Mouse (Mus musculus) lung, embryonic 15.5 days (tissue): ENCODE results near the gene S100pbp. TPM values are rescaled to one million over a fixed set of nuclear protein-coding genes. Genes with fewer than 3 reads are reported as not detected.

ENCODE experiments used
- ATAC-seq: fragments of 200-750 bp; cut with Nextera tagmentation; 2 replicates; pipeline ENCODE4 v1.8.0; 2017; ENCODE audit warnings: moderate number of reproducible peaks, borderline replicate concordance; ENCODE audit not compliant: low FRiP score, low TSS enrichment; ENCODE audit errors: extremely low read depth
- H3K27ac ChIP-seq: fragments of 300-500 bp; sonication (generic); 2 replicates; pipeline ENCODE4 v1.5.1; 2015; ENCODE audit warnings: moderate library complexity, mild to moderate bottlenecking, inconsistent platforms
- H3K27me3 ChIP-seq: fragments of 300-500 bp; sonication (generic); 2 replicates; pipeline ENCODE4 v1.6.1; 2015; ENCODE audit warnings: inconsistent platforms
- H3K36me3 ChIP-seq: fragments of 300-500 bp; sonication (generic); 2 replicates; pipeline ENCODE4 v1.6.1; 2015; ENCODE audit warnings: inconsistent platforms
- H3K4me1 ChIP-seq: fragments of 300-500 bp; sonication (generic); 2 replicates; pipeline ENCODE4 v1.6.1; 2015; ENCODE audit warnings: inconsistent platforms
- H3K4me2 ChIP-seq: fragments of 300-500 bp; sonication (generic); 2 replicates; pipeline ENCODE4 v1.6.1; 2015; ENCODE audit warnings: inconsistent platforms, mild to moderate bottlenecking, moderate library complexity
- H3K4me3 ChIP-seq: fragments of 300-500 bp; sonication (generic); 2 replicates; pipeline ENCODE4 v1.5.1; 2015; ENCODE audit warnings: mild to moderate bottlenecking, inconsistent platforms
- H3K9ac ChIP-seq: fragments of 300-500 bp; sonication (generic); 2 replicates; pipeline ENCODE4 v1.6.1; 2015; ENCODE audit warnings: inconsistent platforms
- H3K9me3 ChIP-seq: fragments of 300-500 bp; sonication (generic); 2 replicates; pipeline ENCODE4 v1.6.1; 2016; ENCODE audit warnings: inconsistent platforms
- WGBS: fragments of 180-500 bp; shearing (Covaris S2); methylation state at CpG from one replicate; pipeline ENCODE4 v1.1.7; 2015; 5-methylcytosine and 5-hydroxymethylcytosine counted together
- polyA plus RNA-seq: library from polyadenylated mRNA; unstranded; fragments of >200 nt; fragmentation: Nextera tagmentation; extraction: Ambion mirVana; gene quantifications from 2 replicates; pipeline ENCODE4 v1.2.1, GENCODE M21; 2015

S100pbp gene
- polyA plus RNA-seq, 1 experiment from 2014 or later = 13.5 TPM

DNA sequence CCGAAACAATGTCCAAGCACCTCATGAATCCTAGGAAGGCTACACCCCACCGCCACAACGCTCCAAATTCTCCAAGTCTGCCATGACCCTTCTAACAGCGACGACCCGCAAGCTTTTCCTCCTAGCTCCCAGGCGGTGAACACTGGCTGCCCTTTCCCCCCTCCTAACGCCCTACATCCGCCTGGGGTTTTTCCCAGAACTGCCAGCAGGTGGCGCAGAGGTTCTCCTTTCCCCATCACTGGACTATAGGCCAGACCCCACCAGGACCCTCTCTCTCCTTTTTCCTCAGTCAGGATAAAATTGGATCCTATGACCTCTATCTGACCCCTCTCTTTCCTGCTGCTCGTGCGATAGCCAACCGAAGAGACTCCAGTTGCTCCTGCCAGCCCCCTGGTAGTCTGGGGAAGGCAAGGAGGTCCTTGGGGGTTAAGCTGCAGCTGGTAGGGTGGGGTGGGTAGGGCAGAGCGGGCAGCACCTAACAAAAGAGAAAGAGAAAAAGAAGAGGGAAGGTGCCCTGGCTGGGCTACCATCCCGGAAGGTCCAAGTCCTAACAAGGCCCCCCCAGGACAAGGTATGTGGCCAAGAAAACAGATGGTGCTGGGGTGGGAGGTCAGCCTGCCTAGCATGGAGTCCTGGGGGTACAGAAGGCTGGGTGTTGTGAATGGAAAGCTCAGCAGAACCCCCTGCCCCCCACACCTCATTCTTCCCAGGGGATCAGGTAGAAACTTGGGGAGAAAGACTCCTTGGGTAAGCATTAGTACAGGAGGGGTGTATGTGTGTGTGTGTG, 54.5 kb downstream of the S100pbp start:
- H3K4me3 ChIP-seq = no peak overlapping the region
- no peak overlapping the region for H3K27ac ChIP-seq
- peak overlapping the region; percentile 44 for H3K4me2 ChIP-seq
- peaks cover 38% of the 10 kb centered on the region for H3K27me3 ChIP-seq
- no peak for ATAC-seq
- no peaks in the 10 kb centered on the region for H3K9me3 ChIP-seq
- WGBS = 6% methylated on average over 15 of the region's 15 CpGs
- H3K9ac ChIP-seq = no peak overlapping the region
- H3K4me1 ChIP-seq = peaks cover 21% of the 10 kb centered on the region
- no peaks in the 10 kb centered on the region for H3K36me3 ChIP-seq

DNA sequence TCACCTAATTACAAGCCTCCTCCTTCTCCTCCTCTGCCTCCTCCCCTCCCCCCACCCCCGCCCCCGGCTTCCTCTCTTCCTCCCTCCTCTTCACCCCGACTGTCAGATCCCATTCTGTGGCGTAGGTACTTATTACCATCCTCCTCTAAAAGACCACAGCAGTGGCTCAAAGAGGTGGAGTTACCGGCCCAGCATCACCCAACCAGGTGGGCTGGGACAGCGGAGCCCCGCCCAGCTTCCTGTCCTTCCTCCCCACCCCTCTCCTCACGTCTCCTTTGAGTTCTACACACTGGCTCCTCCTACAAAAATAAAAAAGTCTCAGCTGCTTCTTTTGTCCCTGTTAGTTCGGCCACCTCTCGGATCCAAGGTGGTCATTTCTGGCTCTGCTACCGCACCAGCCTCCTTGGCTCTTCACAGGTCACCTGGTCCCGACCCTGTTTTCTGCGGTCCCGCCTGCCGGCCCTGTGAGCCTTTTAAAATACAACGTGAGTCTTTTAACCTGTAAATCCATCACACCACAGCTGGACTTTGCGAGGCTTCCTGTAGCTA, 58.7 kb downstream of the S100pbp start:
- no peak overlapping the region for H3K9ac ChIP-seq
- no peak for ATAC-seq

GRCm38 (mm10) chr4:129130149-129130548, 59.4 kb downstream of the S100pbp start:
- 2% methylated on average over 8 of the region's 8 CpGs for WGBS
- no peaks in the 10 kb centered on the region for H3K36me3 ChIP-seq
- no peak overlapping the region for H3K9ac ChIP-seq
- H3K9me3 ChIP-seq = no peaks in the 10 kb centered on the region
- no peak overlapping the region for H3K27ac ChIP-seq
- peaks cover 28% of the 10 kb centered on the region for H3K4me1 ChIP-seq
- ATAC-seq = no peak
- peaks cover 20% of the 10 kb centered on the region for H3K27me3 ChIP-seq
- peak overlapping the region; percentile 47 for H3K4me2 ChIP-seq
- no peak overlapping the region for H3K4me3 ChIP-seq

More for the DNA sequence above, 58.7 kb downstream of the S100pbp start:
- Histone ChIP-seq H3K27ac (no peak overlapping the region), H3K9me3 (no peaks in the 10 kb centered on the region), H3K4me2 (peak overlapping the region; percentile 47), H3K4me1 (peaks cover 22% of the 10 kb centered on the region), H3K27me3 (peaks cover 20% of the 10 kb centered on the region), H3K36me3 (no peaks in the 10 kb centered on the region), H3K4me3 (peak overlapping the region; percentile 15)
- WGBS = 3% methylated on average over 17 of the region's 17 CpGs

DNA sequence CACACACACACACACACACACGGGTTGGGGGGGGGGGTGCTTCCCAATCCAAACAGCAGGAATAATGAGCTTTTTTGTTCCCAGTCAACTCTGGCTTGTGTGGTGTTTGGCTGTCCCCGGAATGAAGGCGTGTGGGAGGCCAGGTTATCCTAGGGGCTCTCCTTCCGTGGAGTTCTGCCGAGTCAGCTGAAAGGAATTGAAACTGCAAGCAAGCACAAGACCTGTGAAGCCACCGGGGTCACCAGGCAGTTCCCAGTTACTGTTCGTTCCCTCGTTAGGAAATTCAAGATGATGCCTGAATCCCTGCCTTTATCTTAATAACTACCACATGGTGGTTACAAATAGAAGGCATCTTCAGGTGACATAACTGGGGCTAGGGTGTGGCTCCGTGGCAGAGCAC, 60.1 kb downstream of the S100pbp start:
- no peaks in the 10 kb centered on the region for H3K9me3 ChIP-seq
- peaks cover 25% of the 10 kb centered on the region; the same call in 1 of the 2 replicates for H3K27me3 ChIP-seq
- ATAC-seq = no peak
- no peaks in the 10 kb centered on the region for H3K36me3 ChIP-seq
- H3K4me1 ChIP-seq = peaks cover 33% of the 10 kb centered on the region
- 23% methylated on average over 9 of the region's 9 CpGs for WGBS
- no peak overlapping the region for H3K4me2 ChIP-seq
- H3K27ac ChIP-seq = no peak overlapping the region
- no peak overlapping the region for H3K4me3 ChIP-seq
- H3K9ac ChIP-seq = no peak overlapping the region

GRCm38 (mm10) chr4:129128582-129129338, 60.8 kb downstream of the S100pbp start:
- H3K4me3 ChIP-seq = no peak overlapping the region
- H3K36me3 ChIP-seq = no peaks in the 10 kb centered on the region
- H3K27ac ChIP-seq = no peak overlapping the region
- peaks cover 30% of the 10 kb centered on the region; the same call in 1 of the 2 replicates for H3K27me3 ChIP-seq
- WGBS = 43% methylated on average over 13 of the region's 13 CpGs
- no peak overlapping the region for H3K9ac ChIP-seq
- no peak overlapping the region for H3K4me2 ChIP-seq
- H3K4me1 ChIP-seq = peaks cover 34% of the 10 kb centered on the region
- H3K9me3 ChIP-seq = no peaks in the 10 kb centered on the region
- ATAC-seq = no peak

- ATAC-seq = peak; percentile 67
- Histone ChIP-seq H3K9me3 (no peaks in the 10 kb centered on the region), H3K4me1 (peaks cover 41% of the 10 kb centered on the region), H3K27ac (peak overlapping the region; percentile 81), H3K4me2 (peak overlapping the region; percentile 45), H3K27me3 (peaks cover 57% of the 10 kb centered on the region), H3K36me3 (no peaks in the 10 kb centered on the region), H3K9ac (no peak overlapping the region), H3K4me3 (peak overlapping the region; percentile 23)
- 5% methylated on average over 19 of the region's 19 CpGs for WGBS
Observed at GRCm38 (mm10) chr4:129125736-129126451, 63.6 kb downstream of the S100pbp start.

GRCm38 (mm10) chr4:129124652-129125146, 64.8 kb downstream of the S100pbp start:
- peak overlapping the region; percentile 45 for H3K4me2 ChIP-seq
- 3% methylated on average over 13 of the region's 13 CpGs for WGBS
- H3K27me3 ChIP-seq = peaks cover 66% of the 10 kb centered on the region
- no peak overlapping the region for H3K9ac ChIP-seq
- peak overlapping the region; percentile 81 for H3K27ac ChIP-seq
- peaks cover 31% of the 10 kb centered on the region for H3K4me1 ChIP-seq
- H3K9me3 ChIP-seq = no peaks in the 10 kb centered on the region
- no peaks in the 10 kb centered on the region for H3K36me3 ChIP-seq
- H3K4me3 ChIP-seq = peak overlapping the region; percentile 23; the same call in 1 of the 2 replicates
- ATAC-seq = peak; percentile 36

GRCm38 (mm10) chr4:129122719-129123118, 66.8 kb downstream of the S100pbp start:
- H3K9ac ChIP-seq = no peak overlapping the region
- WGBS = 19% methylated on average over 8 of the region's 8 CpGs
- H3K36me3 ChIP-seq = no peaks in the 10 kb centered on the region
- H3K4me3 ChIP-seq = no peak overlapping the region
- no peak overlapping the region for H3K4me2 ChIP-seq
- peaks cover 30% of the 10 kb centered on the region for H3K4me1 ChIP-seq
- no peaks in the 10 kb centered on the region for H3K9me3 ChIP-seq
- ATAC-seq = no peak
- peaks cover 83% of the 10 kb centered on the region for H3K27me3 ChIP-seq
- no peak overlapping the region for H3K27ac ChIP-seq

GRCm38 (mm10) chr4:129122107-129122506, 67.4 kb downstream of the S100pbp start:
- Histone ChIP-seq H3K4me2 (no peak overlapping the region), H3K4me3 (no peak overlapping the region), H3K36me3 (no peaks in the 10 kb centered on the region), H3K27me3 (peaks cover 83% of the 10 kb centered on the region), H3K9ac (no peak overlapping the region), H3K9me3 (no peaks in the 10 kb centered on the region), H3K4me1 (peaks cover 30% of the 10 kb centered on the region), H3K27ac (no peak overlapping the region)
- WGBS = 20% methylated on average over 9 of the region's 9 CpGs
- ATAC-seq = no peak

- no peak within 1 kb of the TSS for H3K9ac ChIP-seq
- no peak for ATAC-seq
- no peaks in the 10 kb centered on the region for H3K36me3 ChIP-seq
- peak within 1 kb of the TSS; percentile 44 for H3K4me3 ChIP-seq
- H3K4me1 ChIP-seq = peaks cover 30% of the 10 kb centered on the region
- peak within 1 kb of the TSS; percentile 91 for H3K4me2 ChIP-seq
- no peak within 1 kb of the TSS for H3K27ac ChIP-seq
- H3K9me3 ChIP-seq = no peaks in the 10 kb centered on the region
- H3K27me3 ChIP-seq = peaks cover 80% of the 10 kb centered on the region
- 3% methylated on average over 17 of the region's 17 CpGs for WGBS
Observed at GRCm38 (mm10) chr4:129121569-129122086, 67.9 kb downstream of the S100pbp start, which contains the start of gene Hpca. Gene Hpca (minus strand): TSS chr4:129122036.
